Mouse (Mus musculus) MEL (cell line): ENCODE results near the gene Trp53tg5. TPM values are rescaled to one million over a fixed set of nuclear protein-coding genes. Genes with fewer than 3 reads are reported as not detected.

Experiments
- DNase-seq: peaks from one replicate; pipeline ENCODE4 v3.0.0; 2011; ENCODE audit warnings: low read depth, low spot score
- H3K27ac ChIP-seq: 2 replicates; pipeline ENCODE4 v1.5.1; 2012; ENCODE audit warnings: low read depth, mild to moderate bottlenecking, control low read depth, low read length, moderate library complexity; ENCODE audit not compliant: control insufficient read depth
- H3K27me3 ChIP-seq, 2 experiments: fragments of 150-350 bp in 1 of 2; sonication (generic) in 1 of 2; 2 replicates each; pipeline ENCODE4 v1.6.1; 2012; ENCODE audit warnings: low read length in 2 of 2, mild to moderate bottlenecking in 2 of 2, improper control_type of control experiment in 1 of 2, moderate library complexity in 1 of 2; ENCODE audit not compliant: insufficient read depth in 2 of 2, control insufficient read depth in 1 of 2
- H3K36me3 ChIP-seq, 2 experiments: 2 replicates each; pipeline ENCODE4 v1.6.1; 2012 to 2014; ENCODE audit warnings: low read length in 2 of 2, improper control_type of control experiment in 1 of 2, inconsistent platforms in 1 of 2, mild to moderate bottlenecking in 1 of 2; ENCODE audit not compliant: insufficient read depth in 2 of 2, control insufficient read depth in 1 of 2
- H3K4me1 ChIP-seq, 2 experiments: fragments of 150-350 bp in 1 of 2; sonication (generic) in 1 of 2; 2 replicates each; pipeline ENCODE4 v1.6.1; 2012; ENCODE audit warnings: low read length in 2 of 2, improper control_type of control experiment in 1 of 2, mild to moderate bottlenecking in 1 of 2; ENCODE audit not compliant: insufficient read depth in 2 of 2, control insufficient read depth in 1 of 2
- H3K4me3 ChIP-seq, 2 experiments: fragments of 150-350 bp in 1 of 2; sonication (generic) in 1 of 2; 2 replicates each; pipeline ENCODE4 v1.5.1; 2012; ENCODE audit warnings: low read depth in 2 of 2, low read length in 2 of 2, mild to moderate bottlenecking in 2 of 2, moderate library complexity in 2 of 2, control low read depth in 1 of 2, improper control_type of control experiment in 1 of 2; ENCODE audit not compliant: control insufficient read depth in 1 of 2, insufficient read depth in 1 of 2
- H3K79me2 ChIP-seq: 2 replicates; pipeline ENCODE4 v1.6.1; 2012; ENCODE audit warnings: mild to moderate bottlenecking, low read length, moderate library complexity; ENCODE audit not compliant: control insufficient read depth, poor library complexity, insufficient read depth
- H3K9ac ChIP-seq: 2 replicates; pipeline ENCODE4 v1.6.1; 2012; ENCODE audit warnings: low read depth, mild to moderate bottlenecking, control low read depth, low read length, moderate library complexity; ENCODE audit not compliant: control insufficient read depth, poor library complexity, severe bottlenecking
- H3K9me3 ChIP-seq: fragments of 150-350 bp; sonication (generic); replicated peaks from 2 replicates; pipeline ENCODE4 v1.6.1; 2012; ENCODE audit warnings: mild to moderate bottlenecking, low read length, improper control_type of control experiment, moderate library complexity; ENCODE audit not compliant: insufficient read depth
- BHLHE40 ChIP-seq: IDR thresholded peaks from 2 replicates; pipeline ENCODE4 v1.6.1; 2012; ENCODE audit warnings: low read depth, mild to moderate bottlenecking, inconsistent platforms, low read length, improper control_type of control experiment, borderline replicate concordance
- CHD2 ChIP-seq: IDR thresholded peaks from 2 replicates; pipeline ENCODE4 v1.6.1; 2011; ENCODE audit warnings: low read length, improper control_type of control experiment
- E2F4 ChIP-seq: IDR thresholded peaks from 2 replicates; pipeline ENCODE4 v1.6.1; 2011; ENCODE audit warnings: low read depth, low read length, improper control_type of control experiment, borderline replicate concordance
- ELF1 ChIP-seq: IDR thresholded peaks from 2 replicates; pipeline ENCODE4 v1.6.1; 2014; ENCODE audit warnings: low read depth, mild to moderate bottlenecking, inconsistent platforms, low read length, improper control_type of control experiment, moderate library complexity
- EP300 ChIP-seq, 2 experiments: IDR thresholded peaks; 2 replicates each; pipeline ENCODE4 v1.6.1; 2011; ENCODE audit warnings: improper control_type of control experiment in 2 of 2, low read length in 2 of 2, low read depth in 1 of 2, mild to moderate bottlenecking in 1 of 2
- GABPA ChIP-seq: IDR thresholded peaks from 2 replicates; pipeline ENCODE4 v1.6.1; 2012; ENCODE audit warnings: low read depth, mild to moderate bottlenecking, inconsistent platforms, low read length, improper control_type of control experiment, moderate library complexity
- HCFC1 ChIP-seq: IDR thresholded peaks from 2 replicates; pipeline ENCODE4 v1.6.1; 2012; ENCODE audit warnings: low read depth, mild to moderate bottlenecking, inconsistent platforms, low read length, improper control_type of control experiment, moderate library complexity
- JUND ChIP-seq: IDR thresholded peaks from 2 replicates; pipeline ENCODE4 v1.6.1; 2011; ENCODE audit warnings: low read depth, mild to moderate bottlenecking, improper control_type of control experiment, low read length
- KAT2A ChIP-seq: conservative IDR thresholded peaks from 2 replicates; pipeline ENCODE4 v1.6.1; 2012; ENCODE audit warnings: low read depth, low read length, improper control_type of control experiment, inconsistent platforms
- MAFK ChIP-seq: IDR thresholded peaks from 2 replicates; pipeline ENCODE4 v1.6.1; 2011; ENCODE audit warnings: low read depth, mild to moderate bottlenecking, low read length, improper control_type of control experiment, borderline replicate concordance
- MAX ChIP-seq: IDR thresholded peaks from 2 replicates; pipeline ENCODE4 v1.6.1; 2011; ENCODE audit warnings: low read length, improper control_type of control experiment
- MAZ ChIP-seq: IDR thresholded peaks from 2 replicates; pipeline ENCODE4 v1.6.1; 2012; ENCODE audit warnings: low read depth, mild to moderate bottlenecking, inconsistent platforms, low read length, improper control_type of control experiment
- MXI1 ChIP-seq: IDR thresholded peaks from 2 replicates; pipeline ENCODE4 v1.6.1; 2011; ENCODE audit warnings: mild to moderate bottlenecking, low read depth, low read length, improper control_type of control experiment
- MYC ChIP-seq: IDR thresholded peaks from 2 replicates; pipeline ENCODE4 v1.6.1; 2011; ENCODE audit warnings: low read depth, mild to moderate bottlenecking, low read length, improper control_type of control experiment, moderate library complexity
- NELFE ChIP-seq: IDR thresholded peaks from 2 replicates; pipeline ENCODE4 v1.6.1; 2011; ENCODE audit warnings: low read depth, low read length, improper control_type of control experiment
- POLR2A ChIP-seq, 2 experiments: IDR thresholded peaks; 2 replicates each; pipeline ENCODE4 v1.6.1; 2011 to 2012; ENCODE audit warnings: low read length in 2 of 2, mild to moderate bottlenecking in 2 of 2, control low read depth in 1 of 2, improper control_type of control experiment in 1 of 2, low read depth in 1 of 2, moderate library complexity in 1 of 2; ENCODE audit not compliant: control insufficient read depth in 1 of 2, insufficient read depth in 1 of 2, poor library complexity in 1 of 2
- POLR2AphosphoS2 ChIP-seq: IDR thresholded peaks from 2 replicates; pipeline ENCODE4 v1.6.1; 2011; ENCODE audit warnings: low read length, improper control_type of control experiment
- RAD21 ChIP-seq: IDR thresholded peaks from 2 replicates; pipeline ENCODE4 v1.6.1; 2011; ENCODE audit warnings: mild to moderate bottlenecking, low read depth, low read length, improper control_type of control experiment
- SIN3A ChIP-seq: IDR thresholded peaks from 2 replicates; pipeline ENCODE4 v1.6.1; 2012; ENCODE audit warnings: low read length, improper control_type of control experiment, inconsistent platforms
- SMC3 ChIP-seq: IDR thresholded peaks from 2 replicates; pipeline ENCODE4 v1.6.1; 2011; ENCODE audit warnings: low read depth, low read length, improper control_type of control experiment
- TAL1 ChIP-seq: IDR thresholded peaks from 2 replicates; pipeline ENCODE4 v1.6.1; 2012; ENCODE audit warnings: mild to moderate bottlenecking, inconsistent platforms, low read length, moderate library complexity, mixed read lengths
- TBP ChIP-seq: IDR thresholded peaks from 2 replicates; pipeline ENCODE4 v1.8.0; 2011; ENCODE audit warnings: low read depth, low read length, improper control_type of control experiment
- TCF12 ChIP-seq: IDR thresholded peaks from 2 replicates; pipeline ENCODE4 v1.6.1; 2014; ENCODE audit warnings: low read depth, mild to moderate bottlenecking, inconsistent platforms, low read length, improper control_type of control experiment, moderate library complexity
- UBTF ChIP-seq: IDR thresholded peaks from 2 replicates; pipeline ENCODE4 v1.6.1; 2012; ENCODE audit warnings: low read depth, mild to moderate bottlenecking, inconsistent platforms, low read length, improper control_type of control experiment, moderate library complexity, borderline replicate concordance; ENCODE audit not compliant: insufficient read depth
- USF1 ChIP-seq: IDR thresholded peaks from 2 replicates; pipeline ENCODE4 v1.6.1; 2014; ENCODE audit warnings: low read depth, mild to moderate bottlenecking, inconsistent platforms, low read length, improper control_type of control experiment, moderate library complexity
- USF2 ChIP-seq, 2 experiments: IDR thresholded peaks; 2 replicates each; pipeline ENCODE4 v1.6.1; 2011 to 2012; ENCODE audit warnings: improper control_type of control experiment in 2 of 2, low read length in 2 of 2, borderline replicate concordance in 1 of 2, inconsistent platforms in 1 of 2, low read depth in 1 of 2, mild to moderate bottlenecking in 1 of 2; ENCODE audit not compliant: insufficient read depth in 1 of 2
- ZMIZ1 ChIP-seq: IDR thresholded peaks from 2 replicates; pipeline ENCODE4 v1.6.1; 2012; ENCODE audit warnings: low read depth, mild to moderate bottlenecking, inconsistent platforms, low read length, improper control_type of control experiment, moderate library complexity
- ZNF384 ChIP-seq: IDR thresholded peaks from 2 replicates; pipeline ENCODE4 v1.6.1; 2012; ENCODE audit warnings: low read depth, mild to moderate bottlenecking, inconsistent platforms, low read length, improper control_type of control experiment
- polyA plus RNA-seq, 2 experiments: library from polyadenylated mRNA; stranded (reverse) in 1 of 2; unstranded in 1 of 2; fragments of >175 nt in 1 of 2; fragments of >200 nt in 1 of 2; gene quantifications; 2 replicates each; pipeline versions ENCODE4 v1.2.1 to v1.2.4; 2012; ENCODE audit warnings: low replicate concordance in 2 of 2, low read depth in 1 of 2; ENCODE audit not compliant: insufficient read length in 2 of 2, insufficient read depth in 1 of 2, missing spikeins in 1 of 2
- total RNA-seq: library from RNA; depleted of rRNA; stranded (reverse); fragments of 300-350 nt; gene quantifications from 2 replicates; pipeline ENCODE4 v1.2.3, GENCODE M21; 2012

Trp53tg5 gene
- total and polyA plus RNA-seq, 3 experiments: 0.13 TPM; not detected in 2

GRCm38 (mm10) chr2:164449341-164450042 lies 24.0 kb downstream of the Trp53tg5 start:
- H3K27ac ChIP-seq: no peak overlapping the region
- H3K36me3 ChIP-seq: no peaks in the 10 kb centered on the region
- no peaks in the 10 kb centered on the region for H3K4me1 ChIP-seq
- DNase-seq: no peak
- TF ChIP-seq ELF1: no peak
- no peak for TF ChIP-seq UBTF
- no peak for TF ChIP-seq RAD21
- TF ChIP-seq POLR2AphosphoS2: no peak
- TF ChIP-seq TBP: no peak
- TF ChIP-seq HCFC1: no peak
- no peak for TF ChIP-seq BHLHE40
- no peak for TF ChIP-seq POLR2A (IDR thresholded peaks at IDR 0.05; ENCODE audit: control insufficient read depth in 1 of 2, insufficient read depth in 1 of 2, low read depth in 1 of 2, low read length in 2 of 2, poor library complexity in 1 of 2)
- no peak for TF ChIP-seq ZNF384
- no peak for TF ChIP-seq USF1
- TF ChIP-seq MYC: no peak
- TF ChIP-seq MAZ: no peak
- TF ChIP-seq KAT2A: no peak
- no peak for TF ChIP-seq NELFE
- no peak for TF ChIP-seq MAFK
- peaks cover 28 to 43% of the 10 kb centered on the region in 2 experiments for H3K27me3 ChIP-seq
- H3K9me3 ChIP-seq: no peaks in the 10 kb centered on the region
- H3K4me3 ChIP-seq: no peak overlapping the region
- no peak overlapping the region for H3K9ac ChIP-seq
- H3K79me2 ChIP-seq: no peaks in the 10 kb centered on the region

GRCm38 (mm10) chr2:164448921-164449320 lies 24.6 kb downstream of the Trp53tg5 start:
- DNase-seq: no peak
- H3K9ac ChIP-seq: no peak overlapping the region
- peaks cover 26 to 42% of the 10 kb centered on the region in 2 experiments for H3K27me3 ChIP-seq
- H3K4me3 ChIP-seq: no peak overlapping the region
- no peaks in the 10 kb centered on the region for H3K36me3 ChIP-seq
- H3K27ac ChIP-seq: no peak overlapping the region
- H3K79me2 ChIP-seq: no peaks in the 10 kb centered on the region
- H3K4me1 ChIP-seq: no peaks in the 10 kb centered on the region
- no peaks in the 10 kb centered on the region for H3K9me3 ChIP-seq
- TF ChIP-seq E2F4: no peak
- TF ChIP-seq ELF1: no peak
- no peak for TF ChIP-seq UBTF
- TF ChIP-seq CHD2: no peak
- no peak for TF ChIP-seq USF2 (IDR thresholded peaks at IDR 0.05; ENCODE audit: borderline replicate concordance in 1 of 2, insufficient read depth in 1 of 2, low read depth in 1 of 2, low read length in 2 of 2)
- no peak for TF ChIP-seq MAX
- TF ChIP-seq USF1: no peak
- no peak for TF ChIP-seq MXI1
- TF ChIP-seq TCF12: no peak
- TF ChIP-seq EP300 (IDR thresholded peaks at IDR 0.05; ENCODE audit: low read depth in 1 of 2, low read length in 2 of 2): no peak
- TF ChIP-seq JUND: no peak
- no peak for TF ChIP-seq SIN3A
- no peak for TF ChIP-seq TAL1
- TF ChIP-seq ZMIZ1: no peak
- TF ChIP-seq GABPA: no peak
- no peak for TF ChIP-seq SMC3
- no peak for TF ChIP-seq RAD21
